Mouse (Mus musculus) ES-E14 (cell line): Measurements from ENCODE around the gene Susd2. TPM values are rescaled to one million over a fixed set of nuclear protein-coding genes. Genes with fewer than 3 reads are reported as not detected.
A peak's percentile ranks its signal among the peaks of the same experiment; 100 is the strongest.

Source experiments
- DNase-seq: peaks from one replicate; pipeline ENCODE4 v3.0.0-alpha.2; 2013; ENCODE audit warnings: low read depth, low spot score
- H3K27ac ChIP-seq: 2 replicates; pipeline ENCODE4 v1.5.1; 2012; ENCODE audit warnings: low read depth, mild to moderate bottlenecking, low read length, moderate library complexity, mixed read lengths; ENCODE audit not compliant: poor library complexity, insufficient read depth, severe bottlenecking
- H3K36me3 ChIP-seq: 2 replicates; pipeline ENCODE4 v1.6.1; 2012; ENCODE audit warnings: mild to moderate bottlenecking, low read length, moderate library complexity, mixed read lengths; ENCODE audit not compliant: control insufficient read depth, poor library complexity, insufficient read depth, severe bottlenecking
- H3K4me1 ChIP-seq, 2 experiments: fragments of 150-350 bp in 1 of 2; sonication (generic) in 1 of 2; 2 replicates each; pipeline ENCODE4 v1.6.1; 2012; ENCODE audit warnings: low read length in 2 of 2, mild to moderate bottlenecking in 1 of 2, mixed read lengths in 1 of 2; ENCODE audit not compliant: control insufficient read depth in 2 of 2, insufficient read depth in 2 of 2, poor library complexity in 1 of 2
- H3K4me3 ChIP-seq, 2 experiments: fragments of 150-350 bp in 1 of 2; sonication (generic) in 1 of 2; 2 replicates each; pipeline ENCODE4 v1.5.1; 2012; ENCODE audit warnings: low read length in 2 of 2, low read depth in 1 of 2, mild to moderate bottlenecking in 1 of 2, mixed read lengths in 1 of 2; ENCODE audit not compliant: insufficient read depth in 1 of 2, poor library complexity in 1 of 2, severe bottlenecking in 1 of 2
- H3K9ac ChIP-seq: 2 replicates; pipeline ENCODE4 v1.6.1; 2012; ENCODE audit warnings: low read depth, mild to moderate bottlenecking, low read length, mixed read lengths; ENCODE audit not compliant: poor library complexity, insufficient read depth, severe bottlenecking
- H3K9me3 ChIP-seq: fragments of 150-350 bp; sonication (generic); 2 replicates; pipeline ENCODE4 v1.6.1; 2012; ENCODE audit warnings: low read depth, mild to moderate bottlenecking, low read length; ENCODE audit not compliant: control insufficient read depth, insufficient read depth
- CHD2 ChIP-seq: IDR thresholded peaks from 2 replicates; pipeline ENCODE4 v1.6.1; 2014; ENCODE audit warnings: mild to moderate bottlenecking, low read depth, low read length, inconsistent platforms
- HCFC1 ChIP-seq: IDR thresholded peaks from 2 replicates; pipeline ENCODE4 v1.6.1; 2012; ENCODE audit warnings: low read length, inconsistent platforms, borderline replicate concordance; ENCODE audit not compliant: insufficient read depth
- MAFK ChIP-seq: IDR thresholded peaks from 2 replicates; pipeline ENCODE4 v1.6.1; 2014; ENCODE audit warnings: mild to moderate bottlenecking, low read depth, low read length, inconsistent platforms; ENCODE audit not compliant: insufficient read depth
- ZC3H11A ChIP-seq: IDR thresholded peaks from 2 replicates; pipeline ENCODE4 v1.6.1; 2012; ENCODE audit warnings: low read depth, mild to moderate bottlenecking, inconsistent platforms, low read length, borderline replicate concordance
- ZNF384 ChIP-seq: IDR thresholded peaks from 2 replicates; pipeline ENCODE4 v1.6.1; 2012; ENCODE audit warnings: low read depth, low read length, inconsistent platforms
- in situ Hi-C, 2 experiments: fragments of 600-800 bp; cut with MboI; formaldehyde crosslinking; loops; one replicate each; pipeline ENCODE4 v1.15.1; 2025; ENCODE audit warnings: low sequenced_read_pairs in 2 of 2, inconsistent platforms in 1 of 2; ENCODE audit not compliant: unreplicated experiment in 2 of 2
- total RNA-seq: library from RNA; depleted of rRNA; stranded (reverse); fragments of 300-350 nt; gene quantifications from 2 replicates; pipeline ENCODE4 v1.2.3, GENCODE M21; 2012

Gene Susd2
- total RNA-seq, 1 experiment, result 10.4 TPM

DNA sequence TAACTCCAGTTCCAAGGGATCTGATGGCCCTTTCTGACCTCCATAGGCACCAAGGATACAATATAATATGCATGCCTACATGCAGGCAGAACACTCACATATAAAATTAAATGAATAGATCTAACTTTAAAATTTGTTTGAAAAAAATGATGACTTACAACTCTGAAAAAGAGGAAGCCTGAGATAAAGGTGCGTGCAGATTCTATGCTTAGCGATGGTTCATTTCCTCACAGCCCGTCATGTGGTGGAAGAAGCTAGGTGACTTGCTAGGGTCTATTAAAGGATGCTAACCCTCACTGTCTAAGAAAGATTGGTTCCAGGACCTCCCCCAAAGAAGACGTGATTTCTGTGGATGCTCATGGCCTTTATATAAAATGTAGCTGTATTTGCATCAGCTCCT lies 27.8 kb downstream of the Susd2 start:
- Histone ChIP-seq H3K9me3 (no peaks in the 10 kb centered on the region), H3K36me3 (no peaks in the 10 kb centered on the region), H3K9ac (no peak overlapping the region), H3K4me3 (no peak overlapping the region), H3K4me1 (no peaks in the 10 kb centered on the region), H3K27ac (no peak overlapping the region)
- TF ChIP-seq ZC3H11A (no peak), CHD2 (no peak), ZNF384 (no peak), MAFK (no peak), HCFC1 (no peak)
- in situ Hi-C loops, result no loop called here
- DNase-seq, result no peak

DNA sequence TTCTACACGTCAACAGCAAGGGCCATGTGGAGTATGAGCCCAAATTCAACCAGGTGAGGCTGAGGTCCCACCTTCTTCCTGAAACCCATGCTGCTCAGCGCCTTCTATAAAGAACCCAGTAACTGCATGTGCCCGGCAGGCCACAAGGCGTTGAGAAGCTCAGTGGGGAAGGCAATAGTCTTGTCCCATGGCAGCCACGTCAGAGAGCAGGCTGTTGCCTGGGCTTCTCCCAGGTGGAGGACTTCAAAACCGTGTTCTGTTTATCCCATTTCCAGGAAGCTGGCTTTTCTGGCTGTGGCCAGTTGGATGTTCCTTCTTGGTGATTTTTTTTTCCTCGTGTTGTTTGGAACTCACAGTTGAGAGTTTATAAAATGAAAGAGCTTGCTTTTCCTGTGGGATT lies 33.3 kb downstream of the Susd2 start:
- Histone ChIP-seq H3K4me1 (peaks cover 0 to 12% of the 10 kb centered on the region in 2 experiments; a peak in 2 of 4 replicates), H3K36me3 (no peaks in the 10 kb centered on the region), H3K9ac (no peak overlapping the region), H3K4me3 (no peak overlapping the region), H3K27ac (no peak overlapping the region), H3K9me3 (no peaks in the 10 kb centered on the region)
- in situ Hi-C loops, result no loop called here
- DNase-seq, result no peak
- TF ChIP-seq MAFK, result no peak
- no peak for TF ChIP-seq CHD2
- TF ChIP-seq ZNF384, result no peak
- no peak for TF ChIP-seq ZC3H11A
- no peak for TF ChIP-seq HCFC1

DNA sequence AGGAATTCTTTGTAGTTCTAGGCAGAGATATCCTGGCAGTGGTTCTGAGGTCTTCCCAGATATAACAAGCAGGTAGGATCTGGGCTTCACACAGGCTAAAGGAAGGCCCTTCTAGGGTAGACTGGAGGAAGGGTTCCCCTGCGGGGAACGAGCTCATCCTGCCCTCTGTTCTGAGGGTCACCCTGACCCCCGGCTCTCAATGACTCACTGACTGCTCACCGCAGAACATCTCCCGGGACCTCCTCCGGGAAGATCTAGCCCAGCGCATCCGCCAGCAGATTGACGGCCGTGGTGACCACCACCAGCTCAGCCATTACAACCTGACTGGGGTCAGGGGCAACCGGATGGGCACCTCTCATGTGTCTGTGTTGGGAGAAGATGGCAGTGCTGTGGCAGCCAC lies 34.8 kb downstream of the Susd2 start:
- Histone ChIP-seq H3K36me3 (no peaks in the 10 kb centered on the region), H3K4me1 (peaks cover 0 to 12% of the 10 kb centered on the region in 2 experiments; a peak in 2 of 4 replicates), H3K4me3 (no peak overlapping the region; a peak in 1 of 4 replicates), H3K9ac (no peak overlapping the region), H3K9me3 (no peaks in the 10 kb centered on the region), H3K27ac (no peak overlapping the region)
- no peak for DNase-seq
- TF ChIP-seq MAFK (no peak), ZC3H11A (no peak), ZNF384 (no peak), CHD2 (no peak)
- in situ Hi-C loops, result no loop called here

- Histone ChIP-seq H3K36me3 (no peaks in the 10 kb centered on the region), H3K4me3 (no peak overlapping the region), H3K9ac (no peak overlapping the region), H3K27ac (no peak overlapping the region), H3K4me1 (peaks cover 0 to 12% of the 10 kb centered on the region in 2 experiments; a peak in 2 of 4 replicates), H3K9me3 (no peaks in the 10 kb centered on the region)
- in situ Hi-C loops, result no loop called here
- DNase-seq, result no peak
- no peak for TF ChIP-seq MAFK
- TF ChIP-seq CHD2, result no peak
- no peak for TF ChIP-seq HCFC1
- TF ChIP-seq ZNF384, result no peak
- no peak for TF ChIP-seq ZC3H11A
These were observed 36.6 kb downstream of the Susd2 start for GRCm38 (mm10) chr10:75607253-75607652.

- Histone ChIP-seq H3K4me3 (no peak overlapping the region), H3K4me1 (peaks cover 0 to 11% of the 10 kb centered on the region in 2 experiments; a peak in 2 of 4 replicates), H3K9me3 (no peaks in the 10 kb centered on the region), H3K36me3 (no peaks in the 10 kb centered on the region), H3K27ac (no peak overlapping the region), H3K9ac (no peak overlapping the region)
- peak; percentile 62 for DNase-seq
- in situ Hi-C loops, result no loop called here
- TF ChIP-seq ZC3H11A, result no peak
- no peak for TF ChIP-seq MAFK
- no peak for TF ChIP-seq ZNF384
- TF ChIP-seq CHD2, result no peak
- TF ChIP-seq HCFC1, result no peak
These were observed 38.5 kb downstream of the Susd2 start for GRCm38 (mm10) chr10:75605162-75605846.
